8 mouse cellular contexts compared by ENCODE assay signal in genomic region chr3:79885686-79886356, GRCm38 (mm10). TPM values are rescaled to one million over a fixed set of nuclear protein-coding genes. Genes with fewer than 3 reads are reported as not detected.
DNase-seq lines count a peak whose midpoint lies in the region; ATAC-seq and TF ChIP-seq lines count a peak whose summit lies in the region.

No protein-coding gene starts in this region.

- H3K9ac ChIP-seq in midbrain, embryonic 14.5 days (replicated peaks; ENCODE audit: low read length), result no peak overlapping the region

- WGBS in midbrain, embryonic 14.5 days, result 82% methylated on average over 19 of the region's 19 CpGs
- 75% methylated on average over 19 of the region's 19 CpGs for WGBS in cerebellum, adult 2 months

- peak; percentile 82 for DNase-seq in 416B (ENCODE audit: low read depth)
- peak; percentile 32 for DNase-seq in adrenal gland, adult 8-10 months
- DNase-seq in heart, adult 8-10 months (ENCODE audit: low spot score), result peak; percentile 46
- DNase-seq in kidney, adult 9 months, result peak; percentile 42
- DNase-seq in lung, postnatal 14 days, result peak; percentile 59
- DNase-seq in urinary bladder, postnatal 25 days (ENCODE audit: low spot score), result peak; percentile 69
- DNase-seq in midbrain, embryonic 14.5 days, result no peak
- no peak for DNase-seq in cerebellum, adult 2 months

- H3K36me3 ChIP-seq in midbrain, embryonic 14.5 days (ENCODE audit: control insufficient read depth, insufficient read depth, low read length), result no peaks in the 10 kb centered on the region

- no peak for ATAC-seq in midbrain, embryonic 14.5 days (ENCODE audit: low FRiP score, low TSS enrichment)

- no peak for TF ChIP-seq POLR2A in cerebellum, adult 2 months (IDR thresholded peaks at IDR 0.05; ENCODE audit: borderline replicate concordance, insufficient read depth, low read length)

- no peaks in the 10 kb centered on the region for H3K9me3 ChIP-seq in midbrain, embryonic 14.5 days (ENCODE audit: control insufficient read depth, low read length)

- no peak overlapping the region for H3K27ac ChIP-seq in midbrain, embryonic 14.5 days (replicated peaks; ENCODE audit: low read depth, low read length)
- no peak overlapping the region for H3K27ac ChIP-seq in cerebellum, adult 2 months (ENCODE audit: insufficient read depth, low read length)

- no peak overlapping the region for H3K4me3 ChIP-seq in midbrain, embryonic 14.5 days (replicated peaks; ENCODE audit: low read depth, low read length)
- H3K4me3 ChIP-seq in cerebellum, adult 2 months (replicated peaks; ENCODE audit: insufficient read depth, low read depth, low read length), result no peak overlapping the region

- no peak for TF ChIP-seq CTCF in cerebellum, adult 2 months (IDR thresholded peaks at IDR 0.05; ENCODE audit: borderline replicate concordance, insufficient read depth, low read depth, low read length)

- H3K4me2 ChIP-seq in midbrain, embryonic 14.5 days (ENCODE audit: low read length), result no peak overlapping the region

- H3K4me1 ChIP-seq in midbrain, embryonic 14.5 days (ENCODE audit: control insufficient read depth, insufficient read depth, low read length), result no peaks in the 10 kb centered on the region
- H3K4me1 ChIP-seq in cerebellum, adult 2 months (ENCODE audit: control insufficient read depth, insufficient read depth, low read length), result no peaks in the 10 kb centered on the region

- no peaks in the 10 kb centered on the region for H3K27me3 ChIP-seq in midbrain, embryonic 14.5 days (ENCODE audit: control insufficient read depth, insufficient read depth, low read length)
- no peaks in the 10 kb centered on the region for H3K27me3 ChIP-seq in cerebellum, adult 2 months (ENCODE audit: control insufficient read depth, insufficient read depth, low read length)

RNA-seq across cellular contexts. Expression of gene Fam198b, which starts 1.5 kb away (rescaled TPM):
- total RNA-seq in adrenal gland, adult 8-10 months (2022), result 10 to 100 TPM in 2 of 4 experiments, 1 to 10 TPM in 2; 2.9 to 39.5 (median 10.6) TPM
- total RNA-seq in heart, adult 8-10 months (2022), result 10 to 100 TPM in 3 of 4 experiments, 1 to 10 TPM in 1; 10.0 to 15.6 (median 15.2) TPM
- polyA plus RNA-seq in midbrain, embryonic 14.5 days (2014; fragmentation: Nextera tagmentation; extraction: Ambion mirVana), result 0.72 and 0.77 TPM in 2 replicates
- polyA plus RNA-seq in cerebellum, adult 2 months (2012; rRNA removed), result 1.4 and 1.5 TPM in 2 replicates

RNA-seq across cellular contexts. Expression of gene Tmem144, which starts 33.2 kb away (rescaled TPM):
- 10 to 100 TPM in 2 of 4 experiments, 1 to 10 TPM in 2; 6.4 to 11.6 (median 10.2) TPM for total RNA-seq in adrenal gland, adult 8-10 months (2022)
- 10 to 100 TPM; 14.9 to 20.3 (median 16.1) TPM for total RNA-seq in heart, adult 8-10 months (2022)
- polyA plus RNA-seq in midbrain, embryonic 14.5 days (2014; fragmentation: Nextera tagmentation; extraction: Ambion mirVana), result 0.39 and 0.97 TPM in 2 replicates
- polyA plus RNA-seq in cerebellum, adult 2 months (2012; rRNA removed), result 5.3 and 6.6 TPM in 2 replicates

Comparison
In these comparisons a context has a peak if more than half of its experiments do, and no peak if none do; other contexts are left out.
1. DNase-seq: peak in 416B (single experiment), adrenal gland, adult 8-10 months (single experiment), heart, adult 8-10 months (single experiment), kidney, adult 9 months (single experiment), lung, postnatal 14 days (single experiment) and urinary bladder, postnatal 25 days (single experiment); none in midbrain, embryonic 14.5 days (single experiment) and cerebellum, adult 2 months (0 of 2).